Mouse (Mus musculus) gastrocnemius, postnatal 14 days (tissue): ENCODE data around the gene Abraxas1. TPM values are rescaled to one million over a fixed set of nuclear protein-coding genes. Genes with fewer than 3 reads are reported as not detected.

ENCODE experiments used
- total RNA-seq, 2 experiments: library from RNA; stranded (reverse); gene quantifications; 2 replicates each; pipeline ENCODE4 v1.2.3; 2021

Abraxas1 gene
- total RNA-seq, 2 experiments from 2014 or later, result 5.3 to 5.7 TPM

Other genes with a start within 250 kb of the Abraxas1 start
- under 1 TPM in 1 of 2 experiments, not detected in 1; 0.90 TPM for gene Plac8, start 248.7 kb downstream of the Abraxas1 start, total RNA-seq
- 10 to 100 TPM; 39.8 to 41.0 TPM for gene Coq2, start 145.8 kb downstream of the Abraxas1 start, total RNA-seq
- gene Hpse, start 101.2 kb downstream of the Abraxas1 start, total RNA-seq, result under 1 TPM; 0.51 to 0.88 TPM
- gene Helq, start 22.4 kb downstream of the Abraxas1 start, total RNA-seq, result 1 to 10 TPM; 4.1 to 5.9 TPM
- 10 to 100 TPM; 72.2 to 76.4 TPM for gene Mrps18c, start 22.3 kb downstream of the Abraxas1 start, total RNA-seq
- gene Gpat3, start 24.7 kb upstream of the Abraxas1 start, total RNA-seq, result 1 to 10 TPM; 3.9 to 4.6 TPM